Mouse (Mus musculus) olfactory bulb, adult 2 months (tissue): Measurements from ENCODE around the gene Pam. TPM values are rescaled to one million over a fixed set of nuclear protein-coding genes. Genes with fewer than 3 reads are reported as not detected.
"Not testable (repeated sequence)": the region's sequence is repeated elsewhere in the genome, so short reads cannot be mapped to it uniquely, and the experiment has no call there.

ENCODE experiments used
- H3K27ac ChIP-seq: fragments of 200-500 bp; 2 replicates; pipeline ENCODE4 v1.5.1; 2012; ENCODE audit warnings: low read depth, low read length; ENCODE audit not compliant: insufficient read depth
- H3K4me1 ChIP-seq: fragments of 200-500 bp; 2 replicates; pipeline ENCODE4 v1.6.1; 2012; ENCODE audit warnings: low read length; ENCODE audit not compliant: control insufficient read depth, insufficient read depth
- H3K4me3 ChIP-seq: fragments of 200-500 bp; 2 replicates; pipeline ENCODE4 v1.5.1; 2012; ENCODE audit warnings: mild to moderate bottlenecking, low read depth, low read length, moderate library complexity; ENCODE audit not compliant: insufficient read depth
- CTCF ChIP-seq: fragments of 200-500 bp; IDR thresholded peaks from 2 replicates; pipeline ENCODE4 v1.5.1; 2012; ENCODE audit warnings: low read depth, mild to moderate bottlenecking, low read length, moderate library complexity; ENCODE audit not compliant: insufficient read depth
- POLR2A ChIP-seq: fragments of 200-500 bp; IDR thresholded peaks from 2 replicates; pipeline ENCODE4 v1.6.1; 2012; ENCODE audit warnings: mild to moderate bottlenecking, low read depth, low read length, moderate library complexity; ENCODE audit not compliant: insufficient read depth
- WGBS: fragments of 180-500 bp; shearing (Covaris S2); methylation state at CpG from one replicate; pipeline ENCODE4 v1.1.7; 2018; 5-methylcytosine and 5-hydroxymethylcytosine counted together
- polyA plus RNA-seq: library from polyadenylated mRNA; stranded (reverse); fragments of >200 nt; gene quantifications from 2 replicates; pipeline ENCODE4 v1.2.4, GENCODE M21; 2012; ENCODE audit warnings: low replicate concordance; ENCODE audit not compliant: missing spikeins, insufficient read depth, insufficient read length

The Pam gene
- polyA plus RNA-seq, 1 experiment = not detected

DNA sequence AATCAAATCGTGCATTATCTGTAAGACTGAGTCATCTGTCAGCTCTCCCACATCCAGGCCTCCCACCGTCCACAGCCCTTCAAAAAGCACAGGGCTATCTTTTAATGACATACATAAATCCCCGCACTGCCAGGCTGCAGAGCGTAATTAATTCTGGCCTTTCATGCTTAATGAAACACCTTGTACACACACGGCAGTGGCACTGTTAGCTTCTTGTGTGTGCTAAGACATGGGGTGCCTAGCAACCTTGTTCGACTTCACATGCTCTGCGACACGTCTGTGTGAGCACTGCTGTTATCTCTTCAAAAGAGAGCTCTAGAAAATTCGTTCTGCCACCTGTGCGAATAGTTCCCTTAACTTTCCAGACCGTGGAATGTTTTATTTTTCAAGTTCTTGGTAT, 120.5 kb downstream of the Pam start:
- no peak for TF ChIP-seq POLR2A
- no peak for TF ChIP-seq CTCF
- H3K27ac ChIP-seq = no peak overlapping the region
- H3K4me1 ChIP-seq = no peaks in the 10 kb centered on the region
- WGBS = 64% methylated on average over 11 of the region's 11 CpGs
- peak overlapping the region; percentile 11; the same call in 1 of the 2 replicates for H3K4me3 ChIP-seq

DNA sequence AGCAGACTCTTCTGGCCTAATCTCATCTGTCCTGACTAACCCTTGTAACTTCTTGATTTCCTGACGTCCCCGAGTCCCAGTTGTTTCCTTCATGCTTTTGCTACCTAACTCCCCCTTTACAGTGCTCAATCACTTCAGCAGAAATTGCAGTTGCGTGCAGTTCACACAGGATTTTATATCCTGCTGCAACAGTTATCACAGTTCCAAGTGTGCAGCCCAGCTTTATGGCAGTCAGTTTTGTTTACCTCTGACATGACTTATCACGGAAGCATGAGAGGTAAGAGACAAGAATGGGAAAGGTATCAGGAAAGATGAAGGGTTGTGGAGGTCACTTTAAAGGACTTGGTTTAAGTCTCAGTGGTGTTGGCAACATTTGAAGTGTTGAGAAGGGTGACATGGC, 125.7 kb downstream of the Pam start:
- Histone ChIP-seq H3K27ac (no peak overlapping the region), H3K4me3 (no peak overlapping the region), H3K4me1 (no peaks in the 10 kb centered on the region)
- TF ChIP-seq CTCF (no peak), POLR2A (no peak)
- WGBS = 87% methylated on average over 4 of the region's 4 CpGs

DNA sequence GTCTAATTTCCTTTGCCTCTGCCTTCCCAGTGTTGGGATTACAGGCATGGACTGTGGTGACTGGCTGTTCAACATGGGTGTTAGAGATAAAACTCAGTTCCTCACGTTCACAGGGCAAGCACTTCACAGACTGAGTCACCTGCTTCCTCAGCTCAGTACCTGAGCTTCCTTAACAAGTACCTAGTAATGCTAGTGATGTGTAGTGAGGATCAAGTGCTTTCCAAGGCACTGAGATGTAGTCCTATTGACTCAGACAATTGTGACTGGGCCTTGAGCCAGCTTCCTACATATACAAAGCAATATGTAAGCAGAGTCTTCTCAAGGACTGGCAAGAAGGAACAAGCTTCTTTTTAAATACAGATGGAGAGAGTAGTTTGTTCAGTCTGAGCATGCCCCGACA, 131.7 kb downstream of the Pam start:
- H3K4me3 ChIP-seq = no peak overlapping the region
- WGBS = 87% methylated on average over 2 of the region's 2 CpGs
- H3K4me1 ChIP-seq = no peaks in the 10 kb centered on the region
- H3K27ac ChIP-seq = no peak overlapping the region
- TF ChIP-seq POLR2A (no peak), CTCF (no peak)

DNA sequence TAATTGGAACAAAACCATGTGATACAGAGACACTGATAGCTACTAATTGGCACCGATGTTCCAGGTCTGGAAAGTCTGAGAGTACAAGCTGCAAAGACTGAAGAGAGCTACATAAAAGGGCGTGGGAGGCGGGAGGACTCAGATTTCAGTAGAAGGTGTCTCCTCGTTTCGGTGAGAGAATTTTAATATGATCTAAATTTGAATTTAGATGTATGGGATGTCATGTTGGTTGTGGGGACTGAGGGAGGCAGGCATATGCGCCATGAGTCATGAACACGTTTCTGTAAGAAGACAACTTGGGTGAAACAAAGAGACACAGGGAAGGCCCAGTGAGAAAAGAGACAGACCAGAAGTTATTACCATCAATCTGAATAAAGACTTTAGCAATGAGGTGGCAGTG, 133.3 kb downstream of the Pam start:
- Histone ChIP-seq H3K4me1 (no peaks in the 10 kb centered on the region), H3K27ac (no peak overlapping the region), H3K4me3 (no peak overlapping the region)
- 64% methylated on average over 7 of the region's 7 CpGs for WGBS
- TF ChIP-seq POLR2A (no peak), CTCF (no peak)

DNA sequence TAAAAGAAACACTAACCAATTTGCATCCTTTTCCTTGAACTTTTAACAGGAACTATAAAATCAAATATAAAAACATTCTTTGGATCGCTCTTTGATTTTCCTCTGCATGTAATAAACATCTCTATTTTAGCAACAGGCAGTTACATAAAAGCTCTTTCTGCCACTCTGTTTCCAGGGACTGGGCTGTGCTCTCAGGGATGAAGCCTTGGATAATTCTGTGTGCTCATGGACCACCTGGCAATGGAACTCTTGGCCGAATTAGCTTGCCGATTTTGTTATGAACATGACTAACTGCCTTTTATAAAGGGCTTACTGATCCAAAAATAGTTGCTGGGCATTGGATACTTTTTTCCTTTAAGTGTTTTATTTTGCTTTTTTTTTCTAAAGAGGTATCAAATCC, 134.8 kb downstream of the Pam start:
- 63% methylated on average over 3 of the region's 3 CpGs for WGBS
- TF ChIP-seq POLR2A (no peak), CTCF (no peak)
- no peak overlapping the region for H3K4me3 ChIP-seq
- no peaks in the 10 kb centered on the region for H3K4me1 ChIP-seq
- H3K27ac ChIP-seq = no peak overlapping the region

DNA sequence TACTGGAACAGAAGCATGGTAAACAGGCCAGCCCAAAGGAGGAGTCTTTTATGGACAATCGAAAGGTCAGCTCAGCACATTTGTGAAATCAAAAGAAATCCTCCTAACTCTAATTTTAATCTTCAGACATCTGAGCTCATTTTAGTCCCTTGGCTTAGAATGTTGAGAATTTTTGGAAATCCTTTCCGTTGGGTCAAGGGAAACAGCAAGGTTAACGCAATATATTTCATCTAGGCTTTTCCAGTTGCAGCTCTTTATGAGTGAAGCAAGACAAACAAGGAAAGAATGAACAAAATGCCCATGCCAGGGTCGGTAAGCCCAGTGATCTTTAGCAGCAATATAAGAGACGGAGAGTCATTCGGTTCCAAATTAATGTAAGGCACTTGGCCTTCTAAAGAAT, 135.3 kb downstream of the Pam start:
- no peaks in the 10 kb centered on the region for H3K4me1 ChIP-seq
- H3K4me3 ChIP-seq = no peak overlapping the region
- H3K27ac ChIP-seq = no peak overlapping the region
- WGBS = 77% methylated on average over 6 of the region's 6 CpGs
- TF ChIP-seq CTCF = no peak
- TF ChIP-seq POLR2A = no peak

DNA sequence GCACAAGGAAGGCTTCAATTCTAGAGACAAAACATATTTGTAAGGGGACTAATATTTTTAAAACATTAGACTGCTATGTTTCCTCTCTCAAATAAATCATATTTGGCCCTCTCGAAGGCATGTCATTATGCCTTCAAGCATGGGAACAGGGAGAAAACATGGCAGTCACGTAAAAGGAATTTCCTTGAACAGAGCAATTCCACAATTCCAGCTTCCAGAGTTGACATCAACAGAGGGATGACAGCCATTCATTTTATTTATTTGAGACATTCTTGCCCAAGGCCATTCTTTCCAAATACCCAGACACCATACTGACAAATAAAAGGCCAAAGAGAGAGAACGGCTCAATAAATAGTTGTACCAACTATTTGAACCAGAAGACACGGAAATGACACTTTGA, 136.7 kb downstream of the Pam start:
- no peak overlapping the region for H3K4me3 ChIP-seq
- WGBS = 92% methylated on average over 4 of the region's 4 CpGs
- TF ChIP-seq POLR2A (no peak), CTCF (no peak)
- no peaks in the 10 kb centered on the region for H3K4me1 ChIP-seq
- no peak overlapping the region for H3K27ac ChIP-seq

DNA sequence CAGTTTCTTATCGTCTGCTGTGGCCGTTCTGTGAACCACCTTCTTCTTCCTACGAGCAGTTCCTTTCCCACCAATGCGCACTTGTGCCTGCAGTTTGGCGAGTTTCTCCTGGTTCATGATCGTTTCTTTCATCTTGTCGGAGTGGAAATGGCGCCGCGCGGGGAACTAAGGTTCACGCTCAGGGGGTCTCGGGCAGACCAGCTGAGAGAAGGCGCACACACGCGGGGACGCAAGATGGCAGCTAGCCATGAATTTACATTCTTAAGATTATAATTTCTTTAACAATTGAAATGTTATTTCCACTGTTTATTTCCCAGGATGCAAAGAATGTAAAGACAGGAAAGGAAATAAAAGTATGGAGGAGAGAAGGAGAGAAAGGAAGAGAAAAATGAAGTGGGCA, 146.2 kb downstream of the Pam start:
- 94% methylated on average over 17 of the region's 17 CpGs for WGBS
- not testable (repeated sequence) for H3K4me1 ChIP-seq, H3K4me3 ChIP-seq, H3K27ac ChIP-seq

DNA sequence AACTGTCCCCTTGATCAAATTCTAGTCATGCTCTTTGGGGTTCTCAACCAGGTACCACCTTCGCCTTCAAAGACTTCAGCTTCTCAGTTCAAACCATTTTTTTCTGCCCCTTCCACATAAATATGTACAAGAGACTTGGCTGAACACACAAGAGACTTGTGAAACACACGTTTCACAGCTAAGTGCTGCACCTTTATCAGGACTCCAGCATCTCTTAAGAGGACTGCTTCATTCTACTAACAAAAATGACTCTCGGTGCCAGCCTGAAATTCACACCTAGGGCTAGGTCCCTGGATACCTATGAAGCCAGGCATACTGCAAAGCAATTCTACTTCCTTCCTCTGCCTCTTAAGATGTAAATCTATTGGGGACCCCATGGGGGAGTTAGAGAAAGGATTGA, 148.3 kb downstream of the Pam start:
- 93% methylated on average over 3 of the region's 3 CpGs for WGBS
- no peak overlapping the region for H3K27ac ChIP-seq
- H3K4me3 ChIP-seq = no peak overlapping the region
- TF ChIP-seq CTCF = no peak
- TF ChIP-seq POLR2A = no peak
- H3K4me1 ChIP-seq = 0 out of 2 replicates have a peak, but pooled peaks cover 2% of the 10 kb centered on the region

DNA sequence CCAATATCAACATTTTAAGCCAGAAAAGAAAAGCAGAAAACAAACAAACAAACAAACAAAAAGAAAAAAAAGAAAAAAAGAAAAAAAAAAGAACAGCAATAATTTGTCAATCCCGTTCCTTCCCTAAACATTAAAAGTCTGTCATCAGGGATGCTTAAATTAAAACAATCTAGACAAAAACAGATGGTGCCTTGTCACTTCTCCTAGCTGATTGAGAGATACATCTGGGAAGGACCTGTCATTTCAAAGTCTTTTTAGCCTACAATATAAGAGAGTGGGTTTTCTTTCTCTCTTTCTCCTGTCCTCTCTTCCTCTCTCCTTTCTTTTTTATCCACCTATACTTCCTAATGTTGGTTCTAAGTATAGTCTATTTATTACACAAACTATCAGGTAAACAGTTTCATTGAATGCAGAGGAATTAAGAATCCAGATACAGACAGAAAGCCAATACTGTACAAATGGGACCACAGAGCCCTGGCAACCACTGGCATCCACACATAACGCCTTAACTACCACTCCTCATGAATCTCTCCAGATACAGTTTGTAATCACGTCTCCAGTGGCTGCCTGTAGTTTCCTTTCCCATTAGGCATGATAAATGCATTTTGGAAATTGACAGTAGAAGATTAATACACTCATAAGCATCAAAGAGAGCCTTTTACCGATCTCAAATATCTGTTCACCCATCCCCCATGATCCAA, 151.4 kb downstream of the Pam start:
- H3K4me1 ChIP-seq = 0 out of 2 replicates have a peak, but pooled peaks cover 2% of the 10 kb centered on the region
- WGBS = 85% methylated on average over 4 of the region's 4 CpGs
- TF ChIP-seq CTCF (no peak), POLR2A (no peak)
- H3K27ac ChIP-seq = no peak overlapping the region
- no peak overlapping the region for H3K4me3 ChIP-seq

DNA sequence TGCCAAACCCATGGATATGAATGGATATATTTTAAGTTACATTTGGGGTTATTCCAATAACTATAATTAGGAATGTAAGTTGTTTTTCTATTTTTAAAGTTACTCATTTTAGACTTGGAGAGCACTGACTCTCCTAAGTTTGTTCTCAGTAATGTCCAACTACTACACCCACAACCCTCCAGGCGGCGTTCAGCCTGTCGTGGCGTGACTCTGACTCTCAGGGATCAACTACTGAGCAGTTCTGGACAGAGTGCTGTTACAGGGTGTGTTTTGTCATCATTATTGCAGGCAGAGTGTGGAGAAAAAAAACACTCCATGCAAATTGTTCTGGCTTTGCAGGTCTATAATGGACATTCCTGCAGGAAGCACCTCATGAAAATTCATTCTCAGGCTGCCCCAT, 152.0 kb downstream of the Pam start:
- Histone ChIP-seq H3K4me3 (no peak overlapping the region), H3K4me1 (0 out of 2 replicates have a peak, but pooled peaks cover 2% of the 10 kb centered on the region), H3K27ac (no peak overlapping the region)
- TF ChIP-seq CTCF = no peak
- TF ChIP-seq POLR2A = no peak
- WGBS = 74% methylated on average over 4 of the region's 4 CpGs
